Mouse (Mus musculus) spleen, adult 12 weeks (tissue): ENCODE data around the gene Cyb561d1.
"Not testable (repeated sequence)": the region's sequence is repeated elsewhere in the genome, so short reads cannot be mapped to it uniquely, and the experiment has no call there.

Experiments
- DNase-seq: peaks from one replicate; pipeline ENCODE4 v3.0.0; 2022; ENCODE audit warnings: low spot score

Cyb561d1 gene

DNA sequence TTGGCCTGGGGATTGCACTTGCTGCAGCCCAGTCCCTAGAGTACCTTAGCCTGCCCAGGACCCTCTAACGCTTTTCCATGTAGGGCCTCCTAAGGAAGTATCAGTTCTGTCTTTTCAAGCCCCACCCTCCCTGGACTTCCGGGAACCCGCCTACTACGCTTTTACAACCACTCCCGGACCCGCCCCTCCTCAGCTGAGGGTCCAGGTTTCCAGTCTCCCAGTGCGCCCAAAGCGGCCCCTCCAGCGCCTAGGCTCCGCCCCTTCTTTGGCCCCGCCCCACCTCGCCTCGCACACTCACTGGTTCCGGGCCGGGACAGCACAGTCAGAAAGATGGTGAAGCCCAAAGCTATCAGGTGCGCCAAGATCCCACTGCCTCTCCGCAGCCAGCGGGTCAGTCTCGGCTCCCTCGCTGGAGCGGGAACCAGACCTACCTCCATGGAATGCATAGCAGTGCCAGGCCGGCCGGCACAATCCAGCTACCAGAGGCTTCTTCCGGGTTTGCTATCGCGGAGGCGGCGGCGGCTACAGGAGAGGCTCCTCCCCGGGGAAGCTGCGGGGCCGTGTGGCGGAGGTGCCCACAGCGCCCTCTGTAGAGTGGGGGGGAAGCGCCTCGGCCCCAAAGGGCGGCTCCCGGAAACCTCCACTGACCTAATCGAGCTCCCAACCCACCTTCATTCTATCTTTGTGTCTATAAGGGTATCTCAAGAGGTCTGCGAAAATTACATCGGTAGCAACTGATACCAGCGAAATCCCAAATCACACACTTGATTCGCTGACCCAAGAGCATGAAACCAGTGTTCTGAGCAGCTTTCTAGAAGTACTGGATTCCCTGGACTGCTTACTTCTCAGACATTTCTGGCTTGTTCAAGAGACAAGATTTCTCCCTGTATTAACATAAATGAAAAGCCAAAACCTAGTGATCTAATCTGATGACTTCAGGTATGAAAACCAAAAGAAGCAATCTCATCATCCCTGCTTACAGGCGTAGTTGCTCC, at the start of gene Cyb561d1:
TSS of gene Cyb561d1 (minus strand) at position 884 of the 995 bp plus-strand sequence.
- peak; percentile 93 for DNase-seq

GRCm38 (mm10) chr3:108246857-108247256, 45.8 kb upstream of the Cyb561d1 start:
- no peak for DNase-seq

DNA sequence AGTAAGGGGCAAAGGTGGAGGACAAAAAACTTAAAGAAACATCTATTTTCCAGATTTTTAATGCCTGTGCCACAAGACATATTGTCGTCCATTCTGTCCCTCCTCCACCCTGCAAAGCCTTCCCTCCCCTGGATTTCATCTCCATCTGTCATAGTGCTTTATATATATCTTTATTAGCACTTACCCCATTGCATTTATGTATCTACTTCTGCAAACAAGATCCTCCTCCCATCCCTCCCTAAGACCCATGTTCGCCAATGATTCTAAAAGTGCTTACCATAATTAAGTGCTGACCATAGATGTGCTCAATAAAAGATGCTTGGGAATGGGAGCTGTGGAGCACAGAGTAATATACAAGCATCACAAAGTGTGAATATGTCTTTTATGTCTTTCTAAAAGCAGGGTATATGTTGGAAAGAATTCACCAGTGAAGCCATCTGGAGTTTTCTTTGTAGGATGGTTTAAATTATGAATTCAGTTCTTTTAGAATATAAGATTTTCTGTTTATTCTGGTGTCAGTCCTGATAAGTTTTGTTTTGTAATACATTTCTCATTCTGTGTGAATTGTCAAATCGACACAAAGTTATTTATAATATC, 40.3 kb upstream of the Cyb561d1 start:
- no peak for DNase-seq

- not testable (repeated sequence) for DNase-seq
Measured at GRCm38 (mm10) chr3:108237474-108238102, 36.6 kb upstream of the Cyb561d1 start.

GRCm38 (mm10) chr3:108231646-108232045, 30.6 kb upstream of the Cyb561d1 start:
- no peak for DNase-seq

DNA sequence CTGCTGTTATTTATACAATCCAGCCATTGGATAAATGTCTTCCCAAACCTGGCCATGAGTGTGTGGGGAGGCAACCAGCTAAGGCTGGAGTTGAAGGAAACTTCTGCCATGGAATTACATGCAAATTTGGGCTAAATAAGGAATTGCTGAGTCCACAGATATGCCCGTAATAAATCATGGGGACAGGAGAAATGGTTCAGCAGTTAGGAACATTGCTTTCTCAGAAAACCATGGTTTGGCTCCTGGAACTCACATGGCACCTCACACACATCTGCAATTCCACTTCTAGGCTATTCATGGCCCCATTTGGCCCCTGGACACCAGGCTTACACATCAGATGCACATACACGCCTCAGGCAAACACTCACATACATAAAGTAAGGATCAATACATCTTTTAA, 26.5 kb upstream of the Cyb561d1 start:
- DNase-seq = no peak

DNA sequence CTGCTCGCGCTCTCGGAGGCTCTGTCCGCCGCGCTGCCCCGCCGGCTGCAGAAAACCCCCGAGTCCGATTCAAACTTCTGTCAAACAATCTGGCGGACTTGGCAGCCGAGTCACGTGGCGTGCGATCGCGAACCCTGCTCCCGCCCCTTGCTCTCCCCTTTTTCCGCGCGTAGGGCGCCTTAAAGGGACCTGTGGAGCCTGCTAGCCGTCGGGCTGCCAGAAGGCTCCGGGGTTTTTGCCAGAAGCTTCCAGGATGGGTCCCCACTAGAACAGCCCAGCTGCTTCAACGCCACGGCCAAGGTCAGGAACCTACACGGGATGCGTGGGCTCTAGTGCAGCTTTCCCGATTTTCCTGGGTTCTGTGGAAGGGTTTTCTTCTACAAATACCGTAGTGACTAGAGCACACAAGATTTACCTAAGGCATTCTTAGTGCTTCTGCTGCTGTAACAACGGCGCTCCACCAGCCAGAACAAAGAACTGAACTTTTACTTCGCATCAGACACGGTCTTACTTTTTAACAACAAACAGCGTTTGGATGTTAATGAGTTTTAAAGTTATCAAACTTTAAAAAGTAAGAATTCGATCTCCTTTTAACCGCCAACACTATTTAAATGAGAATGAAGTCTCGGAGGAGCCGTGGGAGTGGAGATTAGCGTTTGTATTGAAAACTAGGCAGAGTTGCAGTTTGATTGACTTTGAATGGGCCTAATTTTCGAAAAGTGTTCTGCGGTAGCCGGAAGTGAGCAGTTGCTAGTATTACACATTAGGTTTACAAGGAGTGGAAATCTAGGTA, 25.7 kb upstream of the Cyb561d1 start, which contains the start of gene Sypl2:
TSS of gene Sypl2 (minus strand) at position 91 of the 793 bp plus-strand sequence.
- DNase-seq = no peak

DNA sequence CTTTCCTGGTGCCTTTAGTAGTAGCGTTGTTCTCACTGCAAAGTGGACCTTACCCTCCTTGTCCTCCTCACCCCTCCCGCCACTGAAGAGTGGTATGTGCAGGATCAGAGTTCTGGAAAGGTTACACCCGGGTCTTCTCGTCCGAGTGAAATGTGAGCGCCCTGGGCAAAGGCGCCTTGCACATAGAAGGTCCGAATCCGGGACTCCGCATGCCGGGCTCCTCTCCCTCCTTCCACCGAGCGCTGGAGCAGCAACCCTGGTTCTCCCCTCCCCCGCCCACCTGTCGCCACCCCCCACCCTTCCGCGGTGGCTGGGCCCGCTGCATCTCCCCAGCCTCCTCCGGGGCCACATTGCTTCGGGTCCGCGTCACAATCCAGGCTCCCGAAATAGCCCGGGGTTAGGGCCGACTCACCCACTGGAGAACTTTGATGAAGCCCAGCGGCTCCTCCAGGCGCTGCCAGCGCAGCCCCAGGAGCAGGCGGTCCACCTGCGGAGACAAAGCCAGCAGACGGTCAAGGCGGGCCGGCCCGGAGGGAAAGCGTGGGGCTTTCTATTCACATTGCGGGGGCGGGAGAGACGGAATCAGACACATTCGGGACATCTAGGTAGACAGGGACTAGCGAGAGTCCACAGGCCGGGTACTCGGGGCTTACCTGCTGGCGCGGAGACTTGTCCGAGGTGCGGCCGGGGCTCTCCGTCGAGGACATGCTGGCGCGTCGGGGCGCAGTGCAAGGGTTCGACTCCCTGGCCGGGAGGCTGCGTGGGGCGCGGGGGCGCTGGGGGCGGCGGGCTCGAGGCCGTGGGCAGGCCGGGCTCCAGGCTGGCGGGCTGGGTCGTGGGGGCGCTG, 24.9 kb upstream of the Cyb561d1 start:
- no peak for DNase-seq

DNA sequence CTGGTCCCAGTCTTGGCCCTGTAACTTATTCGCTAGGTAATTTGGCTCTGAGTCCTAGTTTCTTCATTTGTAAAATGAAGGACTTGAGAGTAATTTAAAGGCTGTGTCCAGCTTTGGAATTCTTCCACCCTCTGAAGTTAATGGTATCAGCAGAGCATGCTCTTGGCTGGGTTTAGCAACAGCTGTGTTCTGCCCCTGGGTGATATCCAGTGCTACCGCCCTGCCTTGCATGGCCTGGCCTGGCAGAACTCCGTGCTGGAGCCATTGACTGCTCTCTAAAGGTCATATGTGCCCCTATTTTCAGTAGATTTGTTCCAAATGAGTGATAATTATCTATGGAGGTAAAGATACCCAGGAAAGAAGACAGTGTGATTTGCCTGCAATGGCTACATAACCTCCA, 19.6 kb upstream of the Cyb561d1 start:
- DNase-seq = no peak

GRCm38 (mm10) chr3:108214734-108215133, 13.7 kb upstream of the Cyb561d1 start:
- DNase-seq = no peak

- no peak for DNase-seq
Measured at GRCm38 (mm10) chr3:108212406-108212805, 11.4 kb upstream of the Cyb561d1 start.

DNA sequence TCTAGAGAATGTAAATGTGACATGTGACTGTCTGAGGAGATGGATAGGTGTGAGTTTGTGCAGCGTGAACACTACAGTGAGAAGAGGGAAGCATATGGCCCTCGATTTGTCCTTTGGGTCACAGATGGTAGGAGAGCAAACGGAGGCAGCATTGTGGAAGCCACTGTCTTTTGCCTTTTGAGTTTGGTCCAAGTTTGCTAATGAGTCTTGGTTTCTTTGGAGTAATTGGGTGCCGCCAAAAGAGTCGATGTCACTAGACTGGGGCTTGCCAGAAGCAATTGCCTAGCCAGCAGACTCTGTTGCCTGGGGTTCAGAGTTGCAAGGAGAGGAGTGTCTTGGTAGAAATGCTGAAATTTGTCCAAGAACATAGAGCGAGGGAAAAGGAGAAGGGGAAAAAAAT, 10.8 kb upstream of the Cyb561d1 start:
- no peak for DNase-seq

DNA sequence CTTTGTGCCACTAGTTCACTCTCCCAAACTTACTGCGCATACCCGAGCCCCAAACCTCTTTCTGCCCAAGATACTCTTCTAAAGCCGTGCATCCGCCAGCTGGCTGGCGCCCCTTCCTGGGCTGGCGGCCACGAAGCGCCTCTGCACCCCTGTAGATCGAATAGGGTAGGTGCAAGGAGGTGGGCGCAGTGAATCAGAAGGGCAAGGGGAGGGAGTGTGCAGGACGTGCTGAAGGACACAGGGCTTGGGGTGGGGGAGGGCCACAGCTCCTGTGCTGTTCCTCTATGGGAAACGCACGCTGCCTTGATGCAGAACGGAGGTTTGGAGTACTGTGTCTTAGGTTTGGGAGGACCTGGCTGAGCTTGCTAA, 9.7 kb upstream of the Cyb561d1 start, which contains the start of gene Atxn7l2:
TSS of gene Atxn7l2 (minus strand) at position 164 of the 369 bp plus-strand sequence.
- DNase-seq = no peak

DNA sequence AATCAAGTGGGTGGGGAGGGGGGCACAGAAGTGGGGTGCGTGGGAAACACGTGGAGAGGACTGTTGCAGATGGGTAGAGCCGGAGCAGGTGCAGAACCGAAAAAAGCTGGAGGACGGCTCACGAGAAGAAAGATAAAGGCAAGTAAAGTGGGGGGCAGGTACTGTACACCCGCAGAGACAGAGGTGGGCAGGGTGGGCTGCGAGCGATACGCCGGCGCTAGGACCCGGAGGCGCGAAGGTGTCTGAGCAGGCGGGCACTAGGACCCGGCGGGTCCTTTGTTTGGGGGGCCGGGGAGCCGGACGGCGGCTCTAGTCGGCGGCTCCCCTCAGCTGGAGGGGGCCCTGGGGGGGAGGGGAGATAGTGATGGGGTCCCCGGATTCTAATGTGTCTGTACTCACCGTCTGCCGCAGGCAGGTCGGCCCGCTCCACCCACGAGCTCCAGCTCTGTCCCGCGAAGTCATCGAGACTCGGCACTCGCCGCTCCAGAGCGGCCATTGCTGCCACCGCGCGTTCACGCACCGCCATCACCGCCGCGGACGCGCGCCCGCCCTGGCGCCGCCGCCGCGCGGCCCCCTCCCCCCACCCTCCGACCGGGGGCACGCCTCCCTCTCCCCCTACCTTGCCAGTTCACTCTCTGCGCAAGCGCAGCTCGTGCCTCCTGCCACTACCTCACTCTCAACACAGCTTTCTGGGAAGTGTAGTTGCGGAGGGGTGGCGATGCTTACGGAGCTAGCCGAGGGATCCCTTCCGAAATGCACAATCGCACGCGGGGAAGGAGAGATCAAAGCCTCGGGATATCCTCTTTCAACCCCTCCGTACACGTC, 9.1 kb upstream of the Cyb561d1 start:
- peak; percentile 72 for DNase-seq

DNA sequence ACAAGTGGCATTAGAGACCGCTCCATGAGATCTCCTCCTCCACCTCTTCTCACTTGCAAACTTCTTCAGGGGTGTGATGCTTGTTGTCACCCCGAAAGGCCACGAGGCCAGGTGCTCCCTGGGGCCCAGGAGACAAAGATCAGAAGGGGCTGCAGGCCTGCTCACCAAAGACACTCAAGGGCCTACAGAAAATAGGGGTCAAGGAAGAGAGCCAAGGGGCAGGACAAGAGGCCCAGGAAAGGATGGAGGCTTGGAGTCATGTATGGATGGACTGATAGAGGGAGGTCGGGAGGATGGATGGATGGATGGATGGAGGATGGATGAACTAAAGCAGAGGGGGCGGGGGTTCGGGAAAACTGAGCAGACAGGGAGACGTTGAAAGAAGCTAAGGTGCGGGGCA, 8.5 kb upstream of the Cyb561d1 start:
- no peak for DNase-seq

- no peak for DNase-seq
Measured at GRCm38 (mm10) chr3:108209001-108209400, 8.0 kb upstream of the Cyb561d1 start.

GRCm38 (mm10) chr3:108206731-108207375, 5.8 kb upstream of the Cyb561d1 start:
- no peak for DNase-seq

DNA sequence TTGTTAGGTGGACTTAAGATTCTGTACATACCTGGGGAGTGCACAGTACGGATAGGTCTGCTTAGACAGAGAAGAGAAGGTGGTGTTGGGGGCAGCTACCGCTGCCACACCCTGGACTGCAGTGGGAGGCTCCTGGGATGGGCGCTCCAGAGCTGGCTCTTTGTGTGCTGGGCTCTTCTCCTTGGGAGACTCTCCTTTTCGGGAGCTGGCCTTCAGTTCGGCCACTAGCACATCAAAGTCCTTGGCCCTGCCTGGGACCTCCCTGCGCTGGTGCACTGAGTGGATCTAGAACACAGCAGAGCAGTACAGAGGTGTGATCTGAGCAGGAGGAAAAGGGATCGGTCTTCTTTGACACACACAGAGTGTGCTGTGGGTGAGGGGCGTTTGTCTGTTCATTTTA, 4.6 kb upstream of the Cyb561d1 start:
- DNase-seq = no peak

- DNase-seq = no peak
Measured at GRCm38 (mm10) chr3:108204470-108204869, 3.5 kb upstream of the Cyb561d1 start.
